Mouse (Mus musculus) G1E (cell line): ENCODE measurements around the gene Sbds. TPM values are rescaled to one million over a fixed set of nuclear protein-coding genes. Genes with fewer than 3 reads are reported as not detected.

Source experiments
- ATAC-seq: 2 replicates; pipeline ENCODE4 v1.8.0; 2016; ENCODE audit warnings: mild to moderate bottlenecking; ENCODE audit not compliant: insufficient number of reproducible peaks, poor library complexity, low FRiP score, severe bottlenecking; ENCODE audit errors: extremely low read depth
- DNase-seq: peaks from one replicate; pipeline ENCODE4 v3.0.0; 2012; ENCODE audit warnings: low spot score
- H3K27me3 ChIP-seq: 2 replicates; pipeline ENCODE4 v1.6.1; 2012; ENCODE audit warnings: mild to moderate bottlenecking, low read length, inconsistent platforms; ENCODE audit not compliant: insufficient read depth
- H3K36me3 ChIP-seq: replicated peaks from 2 replicates; pipeline ENCODE3; 2012; ENCODE audit warnings: mild to moderate bottlenecking, inconsistent platforms
- H3K4me1 ChIP-seq: 2 replicates; pipeline ENCODE4 v1.6.1; 2012; ENCODE audit warnings: low read depth, low read length, inconsistent platforms, mixed read lengths; ENCODE audit not compliant: insufficient read depth
- H3K4me3 ChIP-seq: 2 replicates; pipeline ENCODE4 v1.5.1; 2012; ENCODE audit warnings: low read depth, mild to moderate bottlenecking, inconsistent platforms, low read length, moderate library complexity, mixed read lengths
- H3K9me3 ChIP-seq: replicated peaks from 2 replicates; pipeline ENCODE4 v1.6.1; 2012; ENCODE audit warnings: inconsistent platforms
- CTCF ChIP-seq: IDR thresholded peaks from 2 replicates; pipeline ENCODE4 v1.5.1; 2012; ENCODE audit warnings: low read depth, low read length, inconsistent platforms, mixed read lengths
- GATA1 ChIP-seq: IDR thresholded peaks from 2 replicates; pipeline ENCODE4 v1.6.1; 2012; ENCODE audit warnings: borderline replicate concordance, low read length, inconsistent platforms, mixed read lengths
- GATA2 ChIP-seq: IDR thresholded peaks from 2 replicates; pipeline ENCODE4 v1.6.1; 2012; ENCODE audit warnings: low read depth, low read length, inconsistent platforms, borderline replicate concordance
- POLR2AphosphoS5 ChIP-seq: IDR thresholded peaks from 2 replicates; pipeline ENCODE4 v1.6.1; 2012; ENCODE audit warnings: low read depth, low read length, inconsistent platforms; ENCODE audit not compliant: insufficient replicate concordance
- TAL1 ChIP-seq: conservative IDR thresholded peaks from 2 replicates; pipeline ENCODE4 v1.6.1; 2012; ENCODE audit warnings: low read depth, low read length, inconsistent platforms, mixed read lengths
- polyA plus RNA-seq: library from polyadenylated mRNA; stranded (reverse); fragments of >175 nt; gene quantifications from 2 replicates; pipeline ENCODE4 v1.2.3, GENCODE M21; 2012
- total RNA-seq, 2 experiments: library from RNA; stranded (forward) in 1 of 2; stranded (reverse) in 1 of 2; fragments of 200-1000 nt in 1 of 2; fragments of >200 nt in 1 of 2; fragmentation: Nextera tagmentation in 1 of 2; gene quantifications; 2 replicates each; pipeline ENCODE4 v1.2.3; 2014 to 2017

The Sbds gene
- total and polyA plus RNA-seq, 3 experiments, result 28.1 to 112 (median 91.8) TPM

GRCm38 (mm10) chr5:130278011-130278472 is 22.7 kb upstream of the Sbds start:
- Histone ChIP-seq H3K9me3 (no peaks in the 10 kb centered on the region), H3K4me1 (peaks cover 5% of the 10 kb centered on the region), H3K27me3 (no peaks in the 10 kb centered on the region), H3K4me3 (no peak overlapping the region), H3K36me3 (peaks cover 93% of the 10 kb centered on the region)
- ATAC-seq (peak; percentile 42; the same call in 1 of the 2 replicates), DNase-seq (no peak)
- no peak for TF ChIP-seq TAL1
- TF ChIP-seq CTCF, result no peak
- no peak for TF ChIP-seq GATA2
- no peak for TF ChIP-seq POLR2AphosphoS5
- no peak for TF ChIP-seq GATA1

GRCm38 (mm10) chr5:130275509-130275908 is 20.2 kb upstream of the Sbds start:
- DNase-seq, result no peak

GRCm38 (mm10) chr5:130273046-130273445 is 17.7 kb upstream of the Sbds start:
- no peak for TF ChIP-seq GATA2
- Histone ChIP-seq H3K4me3 (no peak overlapping the region), H3K4me1 (peaks cover 12% of the 10 kb centered on the region), H3K9me3 (no peaks in the 10 kb centered on the region), H3K27me3 (no peaks in the 10 kb centered on the region), H3K36me3 (peaks cover 94% of the 10 kb centered on the region)
- DNase-seq (no peak), ATAC-seq (no peak)

More at GRCm38 (mm10) chr5:130275509-130275908, 20.2 kb upstream of the Sbds start:
- no peak for ATAC-seq
- TF ChIP-seq TAL1 (no peak), POLR2AphosphoS5 (no peak), GATA1 (no peak), CTCF (peak; percentile 37; the same call in 1 of the 2 replicates), GATA2 (no peak)
- no peaks in the 10 kb centered on the region for H3K27me3 ChIP-seq
- peaks cover 93% of the 10 kb centered on the region for H3K36me3 ChIP-seq
- H3K4me3 ChIP-seq, result no peak overlapping the region
- peaks cover 5% of the 10 kb centered on the region for H3K4me1 ChIP-seq
- H3K9me3 ChIP-seq, result no peaks in the 10 kb centered on the region

- TF ChIP-seq TAL1 (no peak), CTCF (no peak; the same call in 1 of the 2 replicates), POLR2AphosphoS5 (no peak), GATA2 (no peak), GATA1 (no peak)
- Histone ChIP-seq H3K4me3 (no peak overlapping the region), H3K36me3 (peaks cover 94% of the 10 kb centered on the region), H3K27me3 (no peaks in the 10 kb centered on the region), H3K9me3 (no peaks in the 10 kb centered on the region), H3K4me1 (peaks cover 9% of the 10 kb centered on the region)
- DNase-seq (no peak), ATAC-seq (no peak)
These were observed 17.0 kb upstream of the Sbds start for GRCm38 (mm10) chr5:130272344-130272743.

GRCm38 (mm10) chr5:130268976-130269375 is 13.6 kb upstream of the Sbds start:
- DNase-seq (no peak), ATAC-seq (no peak)
- Histone ChIP-seq H3K36me3 (peaks cover 99% of the 10 kb centered on the region), H3K27me3 (no peaks in the 10 kb centered on the region), H3K4me3 (no peak overlapping the region), H3K4me1 (peaks cover 27% of the 10 kb centered on the region), H3K9me3 (no peaks in the 10 kb centered on the region)
- TF ChIP-seq POLR2AphosphoS5 (no peak), CTCF (no peak), TAL1 (no peak), GATA2 (no peak), GATA1 (no peak)

GRCm38 (mm10) chr5:130267316-130267715 is 12.0 kb upstream of the Sbds start:
- H3K27me3 ChIP-seq, result no peaks in the 10 kb centered on the region
- peaks cover 38% of the 10 kb centered on the region for H3K4me1 ChIP-seq
- no peak overlapping the region for H3K4me3 ChIP-seq
- DNase-seq, result peak; percentile 21
- peaks cover 99% of the 10 kb centered on the region for H3K36me3 ChIP-seq
- TF ChIP-seq POLR2AphosphoS5, result no peak
- TF ChIP-seq GATA1, result no peak
- peak; percentile 39; the same call in 1 of the 2 replicates for TF ChIP-seq CTCF
- TF ChIP-seq TAL1, result no peak
- H3K9me3 ChIP-seq, result no peaks in the 10 kb centered on the region
- peak; percentile 41; the same call in 1 of the 2 replicates for ATAC-seq

- H3K9me3 ChIP-seq, result no peaks in the 10 kb centered on the region
- TF ChIP-seq CTCF (peak; percentile 59), GATA1 (no peak)
- H3K27me3 ChIP-seq, result no peaks in the 10 kb centered on the region
- H3K4me1 ChIP-seq, result peaks cover 40% of the 10 kb centered on the region
- H3K36me3 ChIP-seq, result peaks cover 99% of the 10 kb centered on the region
- H3K4me3 ChIP-seq, result no peak overlapping the region
- DNase-seq, result no peak
- 0 out of 2 replicates have a peak, but pooled peaks have one; percentile 17 for ATAC-seq
These were observed 11.3 kb upstream of the Sbds start for GRCm38 (mm10) chr5:130266651-130267050.
